Mouse (Mus musculus): ENCODE measurements around the gene 1700029I15Rik. TPM values are rescaled to one million over a fixed set of nuclear protein-coding genes. Genes with fewer than 3 reads are reported as not detected.

1700029I15Rik gene
- polyA plus RNA-seq, 1 experiment from 2014 or later, result 3.6 TPM

GRCm38 (mm10) chr2:92364086-92364485 lies 18.3 kb upstream of the 1700029I15Rik start:
- H3K27ac ChIP-seq (replicated peaks), result no peak overlapping the region
- no peak for DNase-seq (ENCODE audit: low spot score)
- peaks cover 11% of the 10 kb centered on the region for H3K4me1 ChIP-seq
- 90% methylated on average over 4 of the region's 4 CpGs for WGBS
- no peaks in the 10 kb centered on the region for H3K9me3 ChIP-seq
- H3K36me3 ChIP-seq (replicated peaks), result peaks cover 68% of the 10 kb centered on the region
- no peak overlapping the region for H3K4me3 ChIP-seq
- H3K27me3 ChIP-seq (replicated peaks; ENCODE audit: low read depth, poor library complexity, severe bottlenecking), result peaks cover 7% of the 10 kb centered on the region

GRCm38 (mm10) chr2:92365568-92365967 lies 16.8 kb upstream of the 1700029I15Rik start:
- H3K9me3 ChIP-seq, result no peaks in the 10 kb centered on the region
- H3K4me3 ChIP-seq, result no peak overlapping the region
- WGBS, result 92% methylated on average over 10 of the region's 10 CpGs
- H3K36me3 ChIP-seq (replicated peaks), result peaks cover 53% of the 10 kb centered on the region
- H3K27me3 ChIP-seq (replicated peaks; ENCODE audit: low read depth, poor library complexity, severe bottlenecking), result peaks cover 21% of the 10 kb centered on the region
- no peak for DNase-seq (ENCODE audit: low spot score)
- no peak overlapping the region for H3K27ac ChIP-seq (replicated peaks)
- H3K4me1 ChIP-seq, result peaks cover 26% of the 10 kb centered on the region

- peaks cover 45% of the 10 kb centered on the region for H3K4me1 ChIP-seq
- H3K36me3 ChIP-seq (replicated peaks), result peaks cover 40% of the 10 kb centered on the region
- H3K27ac ChIP-seq (replicated peaks), result no peak overlapping the region
- DNase-seq (ENCODE audit: low spot score), result no peak
- no peak overlapping the region for H3K4me3 ChIP-seq
- H3K27me3 ChIP-seq (replicated peaks; ENCODE audit: low read depth, poor library complexity, severe bottlenecking), result peaks cover 41% of the 10 kb centered on the region
- 46% methylated on average over 20 of the region's 20 CpGs for WGBS
- H3K9me3 ChIP-seq, result no peaks in the 10 kb centered on the region
Observed at GRCm38 (mm10) chr2:92367383-92368029, 14.8 kb upstream of the 1700029I15Rik start.

- no peaks in the 10 kb centered on the region for H3K9me3 ChIP-seq
- peaks cover 56% of the 10 kb centered on the region for H3K27me3 ChIP-seq (replicated peaks; ENCODE audit: low read depth, poor library complexity, severe bottlenecking)
- peak overlapping the region; percentile 67 for H3K4me3 ChIP-seq
- peak overlapping the region; percentile 87 for H3K27ac ChIP-seq (replicated peaks)
- H3K4me1 ChIP-seq, result peaks cover 71% of the 10 kb centered on the region
- peaks cover 12% of the 10 kb centered on the region for H3K36me3 ChIP-seq (replicated peaks)
- DNase-seq (ENCODE audit: low spot score), result no peak
- 10% methylated on average over 19 of the region's 19 CpGs for WGBS
Observed at GRCm38 (mm10) chr2:92370375-92370774, 12.0 kb upstream of the 1700029I15Rik start.

GRCm38 (mm10) chr2:92370821-92371805 lies 11.2 kb upstream of the 1700029I15Rik start:
- H3K36me3 ChIP-seq (replicated peaks), result peaks cover 5% of the 10 kb centered on the region
- peak overlapping the region; percentile 67 for H3K4me3 ChIP-seq
- no peaks in the 10 kb centered on the region for H3K9me3 ChIP-seq
- DNase-seq (ENCODE audit: low spot score), result peak; percentile 89
- WGBS, result 1% methylated on average over 45 of the region's 45 CpGs
- H3K27me3 ChIP-seq (replicated peaks; ENCODE audit: low read depth, poor library complexity, severe bottlenecking), result peaks cover 56% of the 10 kb centered on the region
- H3K27ac ChIP-seq (replicated peaks), result peak overlapping the region; percentile 87
- H3K4me1 ChIP-seq, result peaks cover 79% of the 10 kb centered on the region

- Histone ChIP-seq H3K27ac (replicated peaks) (peak overlapping the region; percentile 87), H3K9me3 (no peaks in the 10 kb centered on the region)
- DNase-seq (ENCODE audit: low spot score), result peak; percentile 59
Observed at GRCm38 (mm10) chr2:92371971-92372690, 10.2 kb upstream of the 1700029I15Rik start.

GRCm38 (mm10) chr2:92372767-92373436 lies 9.4 kb upstream of the 1700029I15Rik start:
- DNase-seq (ENCODE audit: low spot score), result peak; percentile 38
- Histone ChIP-seq H3K9me3 (no peaks in the 10 kb centered on the region), H3K4me3 (peak overlapping the region; percentile 67; the same call in 1 of the 2 replicates), H3K36me3 (replicated peaks) (peaks cover 7% of the 10 kb centered on the region), H3K27ac (replicated peaks) (peak overlapping the region; percentile 87), H3K4me1 (peaks cover 73% of the 10 kb centered on the region), H3K27me3 (replicated peaks; ENCODE audit: low read depth, poor library complexity, severe bottlenecking) (peaks cover 56% of the 10 kb centered on the region)
- WGBS, result 44% methylated on average over 9 of the region's 9 CpGs

More at GRCm38 (mm10) chr2:92371971-92372690, 10.2 kb upstream of the 1700029I15Rik start:
- 10% methylated on average over 10 of the region's 10 CpGs for WGBS
- Histone ChIP-seq H3K4me1 (peaks cover 81% of the 10 kb centered on the region), H3K27me3 (replicated peaks; ENCODE audit: low read depth, poor library complexity, severe bottlenecking) (peaks cover 56% of the 10 kb centered on the region), H3K36me3 (replicated peaks) (no peaks in the 10 kb centered on the region), H3K4me3 (peak overlapping the region; percentile 67; the same call in 1 of the 2 replicates)

- peaks cover 12% of the 10 kb centered on the region for H3K36me3 ChIP-seq (replicated peaks)
- H3K27me3 ChIP-seq (replicated peaks; ENCODE audit: low read depth, poor library complexity, severe bottlenecking), result peaks cover 56% of the 10 kb centered on the region
- DNase-seq (ENCODE audit: low spot score), result no peak
- no peaks in the 10 kb centered on the region for H3K9me3 ChIP-seq
- H3K4me3 ChIP-seq, result 0 out of 2 replicates have a peak overlapping the region, but pooled peaks have one; percentile 8
- H3K4me1 ChIP-seq, result peaks cover 73% of the 10 kb centered on the region
- WGBS, result 84% methylated on average over 11 of the region's 11 CpGs
- peak overlapping the region; percentile 87 for H3K27ac ChIP-seq (replicated peaks)
Observed at GRCm38 (mm10) chr2:92373437-92373813, 8.9 kb upstream of the 1700029I15Rik start.

- 3% methylated on average over 16 of the region's 16 CpGs for WGBS
- Histone ChIP-seq H3K9me3 (no peaks in the 10 kb centered on the region), H3K27ac (replicated peaks) (peak within 1 kb of the TSS; percentile 87), H3K4me1 (peaks cover 68% of the 10 kb centered on the region), H3K36me3 (replicated peaks) (peaks cover 23% of the 10 kb centered on the region), H3K4me3 (peak within 1 kb of the TSS; percentile 85), H3K27me3 (replicated peaks; ENCODE audit: low read depth, poor library complexity, severe bottlenecking) (peaks cover 45% of the 10 kb centered on the region)
- DNase-seq (ENCODE audit: low spot score), result peak; percentile 59
Observed at GRCm38 (mm10) chr2:92374514-92374913, 7.8 kb upstream of the 1700029I15Rik start, which contains the start of the genes Pex16 and Large2. Pex16 (plus strand) TSS chr2:92374676. Large2 (minus strand) TSS chr2:92374869.

- Histone ChIP-seq H3K4me1 (peaks cover 62% of the 10 kb centered on the region), H3K9me3 (no peaks in the 10 kb centered on the region), H3K27me3 (replicated peaks; ENCODE audit: low read depth, poor library complexity, severe bottlenecking) (peaks cover 39% of the 10 kb centered on the region), H3K4me3 (peak overlapping the region; percentile 85), H3K27ac (replicated peaks) (peak overlapping the region; percentile 87), H3K36me3 (replicated peaks) (peaks cover 30% of the 10 kb centered on the region)
- DNase-seq (ENCODE audit: low spot score), result peak; percentile 97
- under 1% methylated on average over 29 of the region's 29 CpGs for WGBS
Observed at GRCm38 (mm10) chr2:92375099-92375623, 7.2 kb upstream of the 1700029I15Rik start.

GRCm38 (mm10) chr2:92375788-92376187 lies 6.5 kb upstream of the 1700029I15Rik start:
- WGBS, result 14% methylated on average over 10 of the region's 10 CpGs
- Histone ChIP-seq H3K27me3 (replicated peaks; ENCODE audit: low read depth, poor library complexity, severe bottlenecking) (peaks cover 33% of the 10 kb centered on the region), H3K4me3 (peak overlapping the region; percentile 85), H3K4me1 (peaks cover 56% of the 10 kb centered on the region), H3K9me3 (no peaks in the 10 kb centered on the region), H3K27ac (replicated peaks) (peak overlapping the region; percentile 87), H3K36me3 (replicated peaks) (peaks cover 36% of the 10 kb centered on the region)
- no peak for DNase-seq (ENCODE audit: low spot score)

Measured in embryonic facial prominence, embryonic 10.5 days (tissue).